Mouse (Mus musculus) layer of hippocampus, postnatal 10 days (tissue): ENCODE measurements at regions not wholly inside any gene's neighbourhood (a gene's known extent, or its start where the extent isn't known, plus 50 kb on each side); places are given as distances from the start of the nearest gene placed in this dataset.

Source experiments
- DNase-seq, 2 experiments: peaks; one replicate each; pipeline ENCODE4 v3.0.0; 2021; ENCODE audit warnings: low spot score in 2 of 2

- no peak for DNase-seq
These were observed 94.9 kb upstream of the Eef1e1 start for GRCm38 (mm10) chr13:38753722-38754121.

- no peak for DNase-seq
These were observed 93.0 kb upstream of the Eef1e1 start for GRCm38 (mm10) chr13:38751876-38752275.

- DNase-seq, result no peak
These were observed 81.2 kb upstream of the Eef1e1 start for GRCm38 (mm10) chr13:38740066-38740465.

GRCm38 (mm10) chr13:38736361-38737035 lies 77.6 kb upstream of the Eef1e1 start:
- DNase-seq, result no peak

- no peak for DNase-seq
These were observed 76.4 kb upstream of the Eef1e1 start for GRCm38 (mm10) chr13:38735294-38735693.

- DNase-seq, result no peak
These were observed 74.4 kb upstream of the Eef1e1 start for GRCm38 (mm10) chr13:38733246-38733645.

- no peak for DNase-seq
These were observed 66.6 kb upstream of the Eef1e1 start for GRCm38 (mm10) chr13:38725452-38725851.

- DNase-seq, result no peak
These were observed 62.3 kb upstream of the Eef1e1 start for GRCm38 (mm10) chr13:38721166-38721565.

- DNase-seq, result no peak
These were observed 56.0 kb upstream of the Eef1e1 start for GRCm38 (mm10) chr13:38714838-38715237.
